Mouse (Mus musculus) brain, embryonic 18.5 days (tissue): ENCODE results near the gene Tmem182.

Source experiments
- DNase-seq: peaks from one replicate; pipeline ENCODE4 v3.0.0-alpha.2; 2012; ENCODE audit warnings: low read depth, low spot score

The Tmem182 gene

GRCm38 (mm10) chr1:40799121-40799520 is 6.3 kb upstream of the Tmem182 start:
- DNase-seq: no peak

- DNase-seq: no peak
These were observed 4.5 kb upstream of the Tmem182 start for GRCm38 (mm10) chr1:40800908-40801307.

GRCm38 (mm10) chr1:40802759-40803158 is 2.6 kb upstream of the Tmem182 start:
- DNase-seq: no peak

GRCm38 (mm10) chr1:40804118-40804517 is 1.3 kb upstream of the Tmem182 start:
- DNase-seq: no peak

GRCm38 (mm10) chr1:40805891-40806290 is 490 bp downstream of the Tmem182 start:
- DNase-seq: no peak

- DNase-seq: no peak
These were observed 3.2 kb downstream of the Tmem182 start for GRCm38 (mm10) chr1:40808643-40809042.

GRCm38 (mm10) chr1:40815071-40815845 is 9.9 kb downstream of the Tmem182 start:
- no peak for DNase-seq

GRCm38 (mm10) chr1:40824517-40824916 is 19.1 kb downstream of the Tmem182 start:
- DNase-seq: no peak

GRCm38 (mm10) chr1:40824936-40825335 is 19.5 kb downstream of the Tmem182 start:
- no peak for DNase-seq

GRCm38 (mm10) chr1:40825826-40826225 is 20.4 kb downstream of the Tmem182 start:
- DNase-seq: no peak

GRCm38 (mm10) chr1:40829213-40829914 is 24.0 kb downstream of the Tmem182 start:
- no peak for DNase-seq

- DNase-seq: no peak
These were observed 25.5 kb downstream of the Tmem182 start for GRCm38 (mm10) chr1:40830712-40831507.

GRCm38 (mm10) chr1:40835468-40835867 is 30.1 kb downstream of the Tmem182 start:
- no peak for DNase-seq

- no peak for DNase-seq
These were observed 35.2 kb downstream of the Tmem182 start for GRCm38 (mm10) chr1:40840605-40841004.

GRCm38 (mm10) chr1:40841032-40841761 is 35.8 kb downstream of the Tmem182 start:
- DNase-seq: no peak

- DNase-seq: peak; percentile 10
These were observed 39.2 kb downstream of the Tmem182 start for GRCm38 (mm10) chr1:40844616-40845015.

GRCm38 (mm10) chr1:40847196-40847938 is 42.0 kb downstream of the Tmem182 start:
- no peak for DNase-seq

GRCm38 (mm10) chr1:40851286-40851685 is 45.9 kb downstream of the Tmem182 start:
- no peak for DNase-seq

GRCm38 (mm10) chr1:40855268-40855667 is 49.9 kb downstream of the Tmem182 start:
- DNase-seq: no peak

GRCm38 (mm10) chr1:40856846-40857636 is 51.6 kb downstream of the Tmem182 start:
- DNase-seq: no peak
